Mouse (Mus musculus): ENCODE measurements around the gene Pik3r2. TPM values are rescaled to one million over a fixed set of nuclear protein-coding genes. Genes with fewer than 3 reads are reported as not detected.

Pik3r2 gene
- polyA plus RNA-seq (2015; fragmentation: Nextera tagmentation; extraction: Ambion mirVana), result 27.2 and 27.8 TPM in 2 replicates

DNA sequence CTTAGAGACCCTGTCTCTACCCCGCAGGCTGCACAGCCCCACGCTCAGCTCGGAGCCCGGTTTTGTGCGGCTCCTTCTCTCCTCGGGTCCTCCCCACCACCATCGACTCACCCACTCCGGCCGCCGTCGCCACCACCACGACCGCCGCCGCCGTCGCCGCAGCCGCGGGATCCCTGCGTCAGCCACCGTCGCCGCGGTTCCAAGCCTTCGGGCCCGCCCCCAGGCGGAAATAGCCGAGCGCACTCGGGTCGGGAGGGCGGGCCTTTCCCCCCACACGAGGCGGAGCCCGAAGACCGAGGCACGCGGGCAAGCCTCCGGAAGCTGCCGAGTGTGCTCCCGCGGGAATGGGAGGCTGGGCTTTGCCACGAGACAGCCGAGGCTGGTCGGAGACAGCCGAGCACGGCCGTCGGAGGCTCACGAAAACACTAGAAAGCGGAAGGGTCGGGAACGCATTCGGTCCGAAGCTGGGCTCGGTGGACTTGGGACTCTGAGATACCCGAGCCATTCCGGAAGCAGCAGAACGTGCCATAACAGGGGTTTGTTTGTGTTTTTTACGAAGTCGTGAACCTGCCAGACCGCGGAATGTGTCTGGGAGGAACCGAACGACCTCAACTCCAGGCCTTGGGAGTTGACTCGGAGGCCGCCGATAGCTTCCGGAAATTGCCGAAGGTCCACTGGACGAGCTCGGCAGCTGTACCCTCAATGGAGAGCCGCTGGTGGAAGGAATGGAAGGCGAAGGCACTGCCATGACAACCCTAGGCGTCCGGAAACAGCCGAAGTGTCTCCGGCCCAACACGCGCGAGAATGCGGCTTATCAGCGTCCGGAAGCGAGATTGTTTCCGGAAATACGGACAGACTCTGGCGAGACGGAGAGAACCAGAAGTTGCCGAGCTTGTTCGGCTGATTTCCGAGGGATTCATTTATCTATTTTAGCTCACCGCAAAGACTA lies at the start of gene Pik3r2:
TSS of gene Pik3r2 (minus strand) at position 218 of the 949 bp plus-strand sequence.

DNA sequence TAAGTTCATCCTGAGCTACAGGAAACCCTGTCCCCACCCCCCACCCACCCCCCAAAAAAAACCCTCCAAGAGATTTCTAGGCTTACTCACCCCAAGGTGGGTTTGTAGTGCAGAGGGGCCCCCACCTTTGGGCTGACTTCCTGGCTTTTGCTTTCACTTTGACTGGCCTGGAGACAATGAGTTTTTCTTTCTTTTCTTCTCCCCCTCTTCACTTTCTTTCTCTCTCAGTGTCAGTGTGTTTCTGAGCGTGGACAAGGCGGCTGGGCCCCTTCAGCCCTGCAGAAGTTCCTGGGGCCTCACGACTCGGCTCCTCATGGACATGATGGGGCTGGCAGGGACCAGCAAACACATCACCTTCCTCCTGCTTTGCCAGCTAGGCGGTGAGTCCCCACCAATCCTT lies 31.7 kb upstream of the Pik3r2 start, which contains the start of gene Il12rb1:
TSS of gene Il12rb1 (plus strand) at position 211 of the 400 bp plus-strand sequence.

DNA sequence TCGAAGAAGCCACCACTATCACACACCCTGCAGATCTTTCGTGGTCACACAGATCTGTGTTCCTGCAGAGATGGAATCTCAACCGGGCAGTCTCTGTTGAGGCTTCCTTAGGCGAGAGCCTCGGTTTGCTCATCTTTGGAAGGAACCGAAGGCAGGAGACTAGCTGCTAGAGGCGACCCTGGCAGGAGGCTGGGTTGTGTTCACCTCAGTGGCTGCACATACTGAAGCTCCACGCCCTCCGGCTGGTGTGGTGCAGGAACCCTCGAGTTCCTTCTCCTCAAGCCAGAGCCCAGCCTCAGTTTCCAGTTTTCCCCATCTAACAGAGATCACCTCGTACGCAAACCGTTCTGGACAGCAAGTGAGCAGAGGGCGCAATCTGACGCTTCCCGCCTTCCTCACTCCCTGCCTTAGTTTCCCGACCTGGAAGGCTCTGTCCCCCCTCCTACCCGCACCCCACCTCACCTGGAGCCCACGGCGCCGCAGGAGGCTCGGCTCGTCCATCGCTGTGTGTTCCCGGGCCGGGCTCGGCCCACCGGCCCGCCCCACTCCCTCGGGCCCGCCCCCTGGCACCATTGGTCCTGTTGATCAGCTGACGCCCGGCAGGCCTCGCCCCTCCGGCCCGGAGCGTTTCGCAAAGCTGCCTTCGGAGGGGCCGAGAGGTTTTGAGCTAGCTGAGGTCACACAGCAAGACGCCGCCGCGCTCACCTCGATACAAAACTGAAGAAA lies 28.1 kb upstream of the Pik3r2 start, which contains the start of gene Mast3:
TSS of gene Mast3 (minus strand) at position 574 of the 726 bp plus-strand sequence.

DNA sequence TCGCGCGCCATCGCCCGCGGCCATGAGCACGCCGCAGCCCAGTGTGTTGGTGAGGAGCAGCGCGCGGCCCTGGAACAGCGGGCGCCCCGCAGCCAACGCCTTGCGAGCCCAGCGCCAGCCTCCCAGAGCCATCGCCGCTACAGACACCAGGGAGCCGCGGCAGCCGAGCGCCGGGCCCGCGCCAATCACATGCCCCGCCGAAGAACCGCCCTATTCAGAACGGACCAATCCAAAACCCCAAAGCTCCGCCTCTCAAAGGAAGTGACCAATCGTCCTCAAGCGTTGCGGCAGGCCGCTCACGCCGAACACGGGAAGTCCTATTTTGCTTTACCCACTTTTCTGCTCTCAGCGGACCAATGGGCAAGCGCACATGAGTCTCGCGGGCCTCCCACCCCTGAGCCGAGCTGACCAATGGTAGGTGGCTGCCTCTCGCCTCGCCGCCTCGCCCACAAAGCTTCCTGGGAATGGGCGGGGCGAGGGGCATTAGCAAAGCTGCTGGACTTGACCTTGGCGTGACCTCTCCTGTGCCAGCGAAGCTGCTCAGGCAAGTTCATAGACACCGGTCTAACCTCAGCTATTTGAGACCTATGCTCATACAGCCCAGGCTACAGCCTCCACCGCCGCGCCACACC lies 15.6 kb downstream of the Pik3r2 start, which contains the start of gene Mpv17l2:
TSS of gene Mpv17l2 (minus strand) at position 172 of the 632 bp plus-strand sequence.

DNA sequence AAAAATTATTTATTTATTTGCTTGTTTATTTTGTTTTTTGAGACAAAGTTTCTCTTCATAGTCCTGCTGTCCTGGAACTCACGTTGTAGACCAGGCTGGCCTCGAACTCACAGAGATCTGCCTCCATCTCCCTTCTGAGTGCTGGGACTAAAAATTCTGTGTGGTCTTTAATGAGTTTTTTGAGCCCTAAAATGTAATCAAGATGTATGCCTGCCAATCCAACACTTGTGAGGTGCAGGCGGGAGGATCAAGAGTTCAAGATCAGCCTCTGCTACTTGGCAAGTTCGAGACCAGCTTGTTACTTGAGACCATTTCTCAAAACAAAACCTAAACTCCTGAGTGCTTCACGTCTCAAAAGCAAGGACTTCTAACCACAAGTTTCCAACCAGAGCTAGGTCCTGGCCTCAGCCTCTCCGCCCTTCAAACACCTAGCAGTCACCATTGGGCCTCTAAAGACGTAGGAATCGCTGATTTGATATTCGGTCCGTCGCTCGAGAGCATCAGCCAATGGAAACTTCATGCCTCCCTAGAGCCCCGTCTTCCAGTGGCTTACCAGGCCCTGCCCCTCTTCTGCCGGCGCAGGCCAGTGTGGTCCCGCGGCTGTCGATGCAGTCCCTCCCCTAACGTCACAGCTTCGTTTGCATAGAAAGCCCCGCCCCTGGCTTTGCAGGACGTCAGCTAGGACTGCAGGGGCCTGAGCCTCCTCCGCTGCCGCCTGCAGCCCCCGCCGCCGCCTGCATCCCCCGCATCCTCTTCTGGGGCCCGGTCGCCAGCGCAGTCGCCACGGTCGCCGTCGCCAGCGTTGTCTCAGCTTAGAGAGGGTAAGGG lies 22.3 kb downstream of the Pik3r2 start, which contains the start of gene Rab3a:
TSS of gene Rab3a (plus strand) at position 637 of the 828 bp plus-strand sequence.

DNA sequence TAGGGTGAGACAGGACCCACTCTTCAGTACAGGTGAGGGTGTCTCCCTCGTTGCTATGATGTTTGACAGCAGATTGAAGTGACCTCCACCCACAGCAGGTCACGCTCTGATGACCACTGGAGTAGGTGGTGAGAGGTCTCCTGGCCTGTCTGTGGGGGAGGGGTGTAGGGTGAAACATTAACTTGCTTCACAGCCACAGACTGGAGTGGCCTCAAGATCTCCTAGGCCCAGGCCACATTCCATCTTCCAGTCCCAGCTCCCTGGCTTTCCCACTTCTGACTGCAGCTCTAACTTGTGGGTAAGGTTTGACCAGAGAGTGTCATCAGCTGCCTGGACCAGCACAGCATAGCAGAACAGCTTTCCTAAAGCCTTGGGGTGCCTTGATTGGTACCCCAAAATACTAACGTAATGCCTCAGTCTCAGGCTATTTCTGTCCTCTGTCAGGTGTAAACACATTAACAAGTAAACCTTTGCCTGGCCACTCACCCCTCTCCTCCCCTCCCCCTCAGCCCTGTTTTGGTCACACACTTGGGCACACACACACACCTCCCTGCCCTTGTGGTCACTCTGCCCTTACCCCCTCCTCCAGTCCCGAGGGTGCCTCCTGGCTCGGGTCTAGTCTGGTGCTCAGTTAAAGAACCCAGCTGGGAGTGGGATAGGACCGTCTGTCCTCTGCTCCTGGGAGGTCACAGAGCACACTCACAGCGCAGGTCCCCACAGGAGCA lies 52.9 kb downstream of the Pik3r2 start, which contains the start of gene Pde4c:
TSS of gene Pde4c (plus strand) at position 235 of the 725 bp plus-strand sequence.

DNA sequence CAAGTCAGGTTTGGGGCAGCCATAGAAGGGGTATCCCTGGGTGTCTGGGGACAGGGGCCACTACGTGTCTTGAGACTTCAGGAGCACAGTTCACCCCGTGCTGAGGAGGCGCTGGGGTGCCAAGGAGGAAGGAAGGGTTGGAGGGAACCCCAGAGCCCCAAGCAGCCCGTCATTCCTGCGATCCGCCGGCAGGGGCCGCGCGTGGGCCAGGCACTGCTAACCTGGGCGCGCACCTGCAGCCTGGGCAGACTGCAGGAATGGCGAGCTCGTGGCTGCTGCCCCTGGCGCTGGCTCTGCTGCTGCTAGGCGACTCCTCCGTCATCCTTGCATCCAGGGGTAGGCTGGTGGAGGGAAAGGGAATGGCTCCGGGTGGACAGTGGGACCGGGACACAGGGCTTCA lies 58.2 kb downstream of the Pik3r2 start, which contains the start of gene Gm3336:
TSS of gene Gm3336 (plus strand) at position 247 of the 400 bp plus-strand sequence.

Small RNAs within 50 kb of the gene (microRNA-seq; reads per million reads assigned to microRNA genes)
- not detected for gene Mir7240

Other genes starting within 250 kb of the Pik3r2 start
- 200 and 204 TPM in 2 replicates for gene Fkbp8, start 249.0 kb downstream of the Pik3r2 start, polyA plus RNA-seq (2015; fragmentation: Nextera tagmentation; extraction: Ambion mirVana)
- 53.9 and 54.6 TPM in 2 replicates for gene Kxd1, start 248.8 kb downstream of the Pik3r2 start, polyA plus RNA-seq (2015; fragmentation: Nextera tagmentation; extraction: Ambion mirVana)
- gene Ell, start 237.3 kb downstream of the Pik3r2 start, polyA plus RNA-seq (2015; fragmentation: Nextera tagmentation; extraction: Ambion mirVana), result 11.7 and 12.5 TPM in 2 replicates
- gene Isyna1, start 182.3 kb downstream of the Pik3r2 start, polyA plus RNA-seq (2015; fragmentation: Nextera tagmentation; extraction: Ambion mirVana), result 25.1 and 27.7 TPM in 2 replicates
- 71.0 and 78.8 TPM in 2 replicates for gene Ssbp4, start 167.8 kb downstream of the Pik3r2 start, polyA plus RNA-seq (2015; fragmentation: Nextera tagmentation; extraction: Ambion mirVana)
- gene Lrrc25, start 160.6 kb downstream of the Pik3r2 start, polyA plus RNA-seq (2015; fragmentation: Nextera tagmentation; extraction: Ambion mirVana), result 4.4 and 6.6 TPM in 2 replicates
- gene Gdf15, start 144.3 kb downstream of the Pik3r2 start, polyA plus RNA-seq (2015; fragmentation: Nextera tagmentation; extraction: Ambion mirVana), result 0.79 and 2.8 TPM in 2 replicates
- 19.2 and 24.1 TPM in 2 replicates for gene Pgpep1, start 116.3 kb downstream of the Pik3r2 start, polyA plus RNA-seq (2015; fragmentation: Nextera tagmentation; extraction: Ambion mirVana)
- 119 and 132 TPM in 2 replicates for gene Lsm4, start 103.5 kb downstream of the Pik3r2 start, polyA plus RNA-seq (2015; fragmentation: Nextera tagmentation; extraction: Ambion mirVana)
- 41.5 and 52.0 TPM in 2 replicates for gene Jund, start 77.8 kb downstream of the Pik3r2 start, polyA plus RNA-seq (2015; fragmentation: Nextera tagmentation; extraction: Ambion mirVana)
- gene Iqcn, start 73.3 kb downstream of the Pik3r2 start, polyA plus RNA-seq (2015; fragmentation: Nextera tagmentation; extraction: Ambion mirVana), result 0.04 TPM in 1 of 2 replicates, not detected in the other
- gene Gm3336, start 58.2 kb downstream of the Pik3r2 start, polyA plus RNA-seq (2015; fragmentation: Nextera tagmentation; extraction: Ambion mirVana), result 0.19 and 0.20 TPM in 2 replicates
- 0.05 and 0.10 TPM in 2 replicates for gene Pde4c, start 53.0 kb downstream of the Pik3r2 start, polyA plus RNA-seq (2015; fragmentation: Nextera tagmentation; extraction: Ambion mirVana)
- 9.9 and 10.0 TPM in 2 replicates for gene Rab3a, start 22.0 kb downstream of the Pik3r2 start, polyA plus RNA-seq (2015; fragmentation: Nextera tagmentation; extraction: Ambion mirVana)
- 49.0 and 49.6 TPM in 2 replicates for gene Mpv17l2, start 15.8 kb downstream of the Pik3r2 start, polyA plus RNA-seq (2015; fragmentation: Nextera tagmentation; extraction: Ambion mirVana)
- gene Mast3, start 28.3 kb upstream of the Pik3r2 start, polyA plus RNA-seq (2015; fragmentation: Nextera tagmentation; extraction: Ambion mirVana), result 4.8 and 6.3 TPM in 2 replicates
- 0.06 TPM in 1 of 2 replicates, not detected in the other for gene Il12rb1, start 31.7 kb upstream of the Pik3r2 start, polyA plus RNA-seq (2015; fragmentation: Nextera tagmentation; extraction: Ambion mirVana)
- gene Arrdc2, start 63.0 kb upstream of the Pik3r2 start, polyA plus RNA-seq (2015; fragmentation: Nextera tagmentation; extraction: Ambion mirVana), result 4.0 and 5.5 TPM in 2 replicates
- gene Kcnn1, start 86.5 kb upstream of the Pik3r2 start, polyA plus RNA-seq (2015; fragmentation: Nextera tagmentation; extraction: Ambion mirVana), result 1.2 and 1.4 TPM in 2 replicates
- 73.6 and 78.0 TPM in 2 replicates for gene Ccdc124, start 97.2 kb upstream of the Pik3r2 start, polyA plus RNA-seq (2015; fragmentation: Nextera tagmentation; extraction: Ambion mirVana)
- 0.66 and 1.1 TPM in 2 replicates for gene Slc5a5, start 116.0 kb upstream of the Pik3r2 start, polyA plus RNA-seq (2015; fragmentation: Nextera tagmentation; extraction: Ambion mirVana)
- 3,897 and 4,512 TPM in 2 replicates for gene Rpl18a, start 120.7 kb upstream of the Pik3r2 start, polyA plus RNA-seq (2015; fragmentation: Nextera tagmentation; extraction: Ambion mirVana)
- 31.9 and 35.1 TPM in 2 replicates for gene Map1s, start 129.2 kb upstream of the Pik3r2 start, polyA plus RNA-seq (2015; fragmentation: Nextera tagmentation; extraction: Ambion mirVana)